ENCODE assay signal across 12 mouse cellular contexts in genomic region chr2:10295908-10296307, GRCm38 (mm10).
A peak's percentile ranks its signal among the peaks of the same experiment; 100 is the strongest.
DNase-seq lines count a peak whose midpoint lies in the region; ATAC-seq lines count a peak whose summit lies in the region.
"Had no signal": no experiment of that assay in that cellular context is flagged by ENCODE, and none has a peak within 500 bp of the region (broad histone marks: within the 10 kb centered on the region; RNA-seq: fewer than 3 reads in every experiment).

No protein-coding gene starts in this region.

- DNase-seq in forebrain, embryonic 10.5 days (ENCODE audit: extremely low spot score, low spot score): no peak
- DNase-seq in kidney, postnatal 25 days: no peak
- DNase-seq in embryo, embryonic 10.5 days (ENCODE audit: low spot score): peak; percentile 45
- DNase-seq in adrenal gland, adult (ENCODE audit: inconsistent age in 2 of 2, low spot score in 1 of 2): no peak
- DNase-seq in MN1 (ENCODE audit: low spot score): no peak
- DNase-seq: gastrocnemius, postnatal 25 days; kidney, adult 2 months; layer of hippocampus, adult 9-11 months had no signal

- H3K36me3 ChIP-seq in forebrain, embryonic 10.5 days (replicated peaks): no peaks in the 10 kb centered on the region
- H3K36me3 ChIP-seq in forebrain, embryonic 13.5 days (ENCODE audit: poor library complexity, severe bottlenecking): no peaks in the 10 kb centered on the region
- H3K36me3 ChIP-seq in kidney, embryonic 14.5 days (ENCODE audit: control insufficient read depth, insufficient read depth, low read length): no peaks in the 10 kb centered on the region
- no peaks in the 10 kb centered on the region for H3K36me3 ChIP-seq in limb, embryonic 12.5 days
- H3K36me3 ChIP-seq: liver, embryonic 15.5 days had no signal

- peaks cover 13% of the 10 kb centered on the region for H3K4me1 ChIP-seq in forebrain, embryonic 10.5 days
- peaks cover 5% of the 10 kb centered on the region for H3K4me1 ChIP-seq in forebrain, embryonic 13.5 days
- 0 out of 2 replicates have a peak, but pooled peaks cover 3% of the 10 kb centered on the region for H3K4me1 ChIP-seq in kidney, embryonic 14.5 days (ENCODE audit: control insufficient read depth, insufficient read depth, low read length)
- peaks cover 8% of the 10 kb centered on the region for H3K4me1 ChIP-seq in limb, embryonic 12.5 days (replicated peaks)

- H3K27ac ChIP-seq in forebrain, embryonic 10.5 days: no peak overlapping the region
- H3K27ac ChIP-seq in forebrain, embryonic 13.5 days: no peak overlapping the region
- no peak overlapping the region for H3K27ac ChIP-seq in kidney, embryonic 14.5 days (ENCODE audit: low read depth, low read length)
- no peak overlapping the region for H3K27ac ChIP-seq in limb, embryonic 12.5 days
- H3K27ac ChIP-seq: liver, embryonic 15.5 days had no signal

- peak overlapping the region; percentile 28; the same call in 1 of the 2 replicates for H3K4me3 ChIP-seq in forebrain, embryonic 10.5 days
- H3K4me3 ChIP-seq in forebrain, embryonic 13.5 days: no peak overlapping the region
- H3K4me3 ChIP-seq in kidney, embryonic 14.5 days (ENCODE audit: low read length): no peak overlapping the region
- peak overlapping the region; percentile 15; the same call in 1 of the 2 replicates for H3K4me3 ChIP-seq in limb, embryonic 12.5 days (replicated peaks)
- H3K4me3 ChIP-seq: liver, embryonic 15.5 days had no signal

- H3K9ac ChIP-seq in forebrain, embryonic 13.5 days: no peak overlapping the region
- no peak overlapping the region for H3K9ac ChIP-seq in kidney, embryonic 14.5 days (ENCODE audit: low read depth, low read length)
- H3K9ac ChIP-seq in limb, embryonic 12.5 days (replicated peaks): no peak overlapping the region
- H3K9ac ChIP-seq: liver, embryonic 15.5 days had no signal

- H3K27me3 ChIP-seq in forebrain, embryonic 10.5 days (ENCODE audit: poor library complexity, severe bottlenecking): peaks cover 75% of the 10 kb centered on the region
- peaks cover 40% of the 10 kb centered on the region for H3K27me3 ChIP-seq in forebrain, embryonic 13.5 days
- H3K27me3 ChIP-seq in kidney, embryonic 14.5 days (ENCODE audit: control insufficient read depth, insufficient read depth, low read length): peaks cover 8% of the 10 kb centered on the region; the same call in 1 of the 2 replicates
- peaks cover 23% of the 10 kb centered on the region; the same call in 1 of the 2 replicates for H3K27me3 ChIP-seq in limb, embryonic 12.5 days

- H3K9me3 ChIP-seq in forebrain, embryonic 10.5 days: no peaks in the 10 kb centered on the region
- no peaks in the 10 kb centered on the region for H3K9me3 ChIP-seq in forebrain, embryonic 13.5 days (replicated peaks)
- no peaks in the 10 kb centered on the region for H3K9me3 ChIP-seq in kidney, embryonic 14.5 days (ENCODE audit: control insufficient read depth, low read length)
- no peaks in the 10 kb centered on the region for H3K9me3 ChIP-seq in limb, embryonic 12.5 days
- H3K9me3 ChIP-seq: liver, embryonic 15.5 days had no signal

- H3K4me2 ChIP-seq in forebrain, embryonic 13.5 days: no peak overlapping the region
- peak overlapping the region; percentile 30 for H3K4me2 ChIP-seq in kidney, embryonic 14.5 days (replicated peaks; ENCODE audit: low read depth, low read length)
- H3K4me2 ChIP-seq in limb, embryonic 12.5 days: peak overlapping the region; percentile 52
- H3K4me2 ChIP-seq: liver, embryonic 15.5 days had no signal

- ATAC-seq in forebrain, embryonic 13.5 days: no peak
- ATAC-seq in kidney, embryonic 14.5 days (ENCODE audit: low FRiP score, low TSS enrichment): no peak
- no peak for ATAC-seq in limb, embryonic 12.5 days (ENCODE audit: insufficient number of reproducible peaks, insufficient read depth, low FRiP score, low TSS enrichment, low read depth)

- WGBS in forebrain, embryonic 10.5 days: 10% methylated on average over 11 of the region's 11 CpGs
- WGBS in forebrain, embryonic 13.5 days: 8% methylated on average over 11 of the region's 11 CpGs
- WGBS in kidney, embryonic 14.5 days: 8% methylated on average over 11 of the region's 11 CpGs
- 6% methylated on average over 11 of the region's 11 CpGs for WGBS in limb, embryonic 12.5 days

Comparison
In these comparisons a context has a peak if more than half of its experiments do, and no peak if none do; other contexts are left out.
1. H3K4me3 ChIP-seq: peak in forebrain, embryonic 10.5 days (single experiment) and limb, embryonic 12.5 days (single experiment); none in forebrain, embryonic 13.5 days (single experiment) and kidney, embryonic 14.5 days (single experiment).